Mouse (Mus musculus) CH12.LX (cell line): ENCODE results near the gene Hdac4. TPM values are rescaled to one million over a fixed set of nuclear protein-coding genes. Genes with fewer than 3 reads are reported as not detected.

ENCODE experiments used
- DNase-seq: peaks from one replicate; pipeline ENCODE4 v3.0.0-alpha.2; 2013; ENCODE audit errors: extremely low read depth
- H3K27ac ChIP-seq: 2 replicates; pipeline ENCODE4 v1.5.1; 2012; ENCODE audit warnings: low read depth, mild to moderate bottlenecking, control low read depth, moderate library complexity; ENCODE audit not compliant: insufficient read depth
- H3K27me3 ChIP-seq: replicated peaks from 2 replicates; pipeline ENCODE3; 2012; ENCODE audit warnings: inconsistent platforms
- H3K36me3 ChIP-seq, 2 experiments: replicated peaks in 1 of 2; 2 replicates each; pipeline versions ENCODE3 to v1.6.1; 2012; ENCODE audit warnings: inconsistent platforms in 1 of 2, low read length in 1 of 2, mild to moderate bottlenecking in 1 of 2, mixed read lengths in 1 of 2, moderate library complexity in 1 of 2; ENCODE audit not compliant: control insufficient read depth in 1 of 2, insufficient read depth in 1 of 2
- H3K4me1 ChIP-seq, 2 experiments: 2 replicates each; pipeline ENCODE4 v1.6.1; 2012; ENCODE audit warnings: inconsistent platforms in 1 of 2, moderate library complexity in 1 of 2; ENCODE audit not compliant: insufficient read depth in 2 of 2, control insufficient read depth in 1 of 2
- H3K4me2 ChIP-seq: 2 replicates; pipeline ENCODE4 v1.6.1; 2012; ENCODE audit warnings: low read depth, mild to moderate bottlenecking, control low read depth; ENCODE audit not compliant: poor library complexity, insufficient read depth, severe bottlenecking
- H3K4me3 ChIP-seq, 3 experiments: fragments of 150-350 bp in 1 of 3; sonication (generic) in 1 of 3; replicated peaks in 1 of 3; 2 replicates each; pipeline versions ENCODE3 to v1.5.1; 2011 to 2012; ENCODE audit warnings: low read depth in 2 of 3, low read length in 2 of 3, mild to moderate bottlenecking in 2 of 3, moderate library complexity in 2 of 3, control low read depth in 1 of 3, improper control_type of control experiment in 1 of 3, inconsistent platforms in 1 of 3, mixed read lengths in 1 of 3; ENCODE audit not compliant: poor library complexity in 1 of 3
- H3K79me2 ChIP-seq: replicated peaks from 2 replicates; pipeline ENCODE4 v1.6.1; 2012; ENCODE audit warnings: mild to moderate bottlenecking, moderate library complexity; ENCODE audit not compliant: control insufficient read depth, poor library complexity, insufficient read depth, severe bottlenecking; ENCODE audit errors: extremely low read depth
- H3K9ac ChIP-seq: 2 replicates; pipeline ENCODE4 v1.6.1; 2012; ENCODE audit warnings: low read depth, mild to moderate bottlenecking, control low read depth, moderate library complexity; ENCODE audit not compliant: insufficient read depth
- H3K9me3 ChIP-seq: replicated peaks from 2 replicates; pipeline ENCODE3; 2012; ENCODE audit warnings: low read length, inconsistent platforms, mixed read lengths
- CHD1 ChIP-seq: IDR thresholded peaks from 2 replicates; pipeline ENCODE4 v1.6.1; 2012; ENCODE audit warnings: low read depth, low read length, improper control_type of control experiment, inconsistent platforms
- CTCF ChIP-seq, 2 experiments: IDR thresholded peaks in 1 of 2; conservative IDR thresholded peaks in 1 of 2; 2 replicates each; pipeline ENCODE4 v1.5.1; 2011 to 2012; ENCODE audit warnings: low read depth in 2 of 2, low read length in 2 of 2, improper control_type of control experiment in 1 of 2, inconsistent platforms in 1 of 2, mild to moderate bottlenecking in 1 of 2, moderate library complexity in 1 of 2
- ELF1 ChIP-seq: IDR thresholded peaks from 2 replicates; pipeline ENCODE4 v1.6.1; 2014; ENCODE audit warnings: low read depth, mild to moderate bottlenecking, inconsistent platforms, low read length, improper control_type of control experiment
- IRF4 ChIP-seq: IDR thresholded peaks from 2 replicates; pipeline ENCODE4 v1.6.1; 2014; ENCODE audit warnings: low read depth, mild to moderate bottlenecking, inconsistent platforms, low read length, improper control_type of control experiment
- JUN ChIP-seq: IDR thresholded peaks from 2 replicates; pipeline ENCODE4 v1.6.1; 2011; ENCODE audit warnings: low read depth, mild to moderate bottlenecking, low read length, improper control_type of control experiment, moderate library complexity; ENCODE audit not compliant: insufficient read depth
- JUND ChIP-seq: conservative IDR thresholded peaks from 2 replicates; pipeline ENCODE4 v1.6.1; 2011; ENCODE audit warnings: low read depth, low read length, improper control_type of control experiment
- KAT2A ChIP-seq: IDR thresholded peaks from 2 replicates; pipeline ENCODE4 v1.6.1; 2012; ENCODE audit warnings: low read length, improper control_type of control experiment, inconsistent platforms; ENCODE audit not compliant: insufficient replicate concordance
- MAFK ChIP-seq: IDR thresholded peaks from 2 replicates; pipeline ENCODE4 v1.6.1; 2011; ENCODE audit warnings: low read length, improper control_type of control experiment; ENCODE audit not compliant: insufficient replicate concordance
- MEF2A ChIP-seq: IDR thresholded peaks from 2 replicates; pipeline ENCODE4 v1.6.1; 2014; ENCODE audit warnings: low read depth, mild to moderate bottlenecking, inconsistent platforms, low read length, improper control_type of control experiment, borderline replicate concordance
- MYC ChIP-seq: IDR thresholded peaks from 2 replicates; pipeline ENCODE4 v1.6.1; 2011; ENCODE audit warnings: low read depth, mild to moderate bottlenecking, improper control_type of control experiment, low read length
- NELFE ChIP-seq: IDR thresholded peaks from 2 replicates; pipeline ENCODE4 v1.6.1; 2011; ENCODE audit warnings: low read depth, low read length, improper control_type of control experiment
- NRF1 ChIP-seq: IDR thresholded peaks from 2 replicates; pipeline ENCODE4 v1.6.1; 2014; ENCODE audit warnings: low read depth, mild to moderate bottlenecking, inconsistent platforms, low read length, improper control_type of control experiment, moderate library complexity
- POLR2A ChIP-seq: IDR thresholded peaks from 2 replicates; pipeline ENCODE4 v1.6.1; 2011; ENCODE audit warnings: low read depth, mild to moderate bottlenecking, improper control_type of control experiment, low read length
- POLR2AphosphoS2 ChIP-seq: IDR thresholded peaks from 2 replicates; pipeline ENCODE4 v1.6.1; 2011; ENCODE audit warnings: low read depth, low read length, improper control_type of control experiment
- RAD21 ChIP-seq: IDR thresholded peaks from 2 replicates; pipeline ENCODE4 v1.6.1; 2011; ENCODE audit warnings: low read depth, mild to moderate bottlenecking, low read length, improper control_type of control experiment, moderate library complexity
- RCOR1 ChIP-seq: conservative IDR thresholded peaks from 2 replicates; pipeline ENCODE4 v1.6.1; 2012; ENCODE audit warnings: low read depth, mild to moderate bottlenecking, inconsistent platforms, low read length, improper control_type of control experiment
- TBP ChIP-seq: conservative IDR thresholded peaks from 2 replicates; pipeline ENCODE4 v1.6.1; 2011; ENCODE audit warnings: low read depth, low read length, improper control_type of control experiment
- TCF12 ChIP-seq: IDR thresholded peaks from 2 replicates; pipeline ENCODE4 v1.6.1; 2014; ENCODE audit warnings: low read depth, mild to moderate bottlenecking, inconsistent platforms, low read length, improper control_type of control experiment
- UBTF ChIP-seq: IDR thresholded peaks from 2 replicates; pipeline ENCODE4 v1.6.1; 2012; ENCODE audit warnings: low read depth, mild to moderate bottlenecking, inconsistent platforms, low read length, improper control_type of control experiment, moderate library complexity
- USF1 ChIP-seq: IDR thresholded peaks from 2 replicates; pipeline ENCODE4 v1.6.1; 2014; ENCODE audit warnings: low read depth, mild to moderate bottlenecking, inconsistent platforms, low read length, improper control_type of control experiment
- USF2 ChIP-seq: conservative IDR thresholded peaks from 2 replicates; pipeline ENCODE4 v1.6.1; 2011; ENCODE audit warnings: low read depth, low read length, improper control_type of control experiment
- ZC3H11A ChIP-seq: IDR thresholded peaks from 2 replicates; pipeline ENCODE4 v1.6.1; 2012; ENCODE audit warnings: low read depth, mild to moderate bottlenecking, inconsistent platforms, low read length, improper control_type of control experiment
- ZKSCAN1 ChIP-seq: IDR thresholded peaks from 2 replicates; pipeline ENCODE4 v1.6.1; 2012; ENCODE audit warnings: low read depth, inconsistent platforms, low read length, improper control_type of control experiment, borderline replicate concordance
- ZMIZ1 ChIP-seq: IDR thresholded peaks from 2 replicates; pipeline ENCODE4 v1.6.1; 2012; ENCODE audit warnings: low read depth, mild to moderate bottlenecking, inconsistent platforms, low read length, improper control_type of control experiment
- dilution Hi-C: fragments of 300-500 bp; cut with MboI; formaldehyde crosslinking; loops from 2 replicates; pipeline ENCODE4 v1.14.3; 2020; ENCODE audit warnings: low sequenced_read_pairs; ENCODE audit not compliant: extremely low pct_unique_long_range_greater_than_20kb, extremely low pct_ligation_motif_present
- in situ Hi-C: fragments of 300-500 bp; cut with MboI; formaldehyde crosslinking; loops from 3 replicates; pipeline ENCODE4 v1.14.3; 2019; ENCODE audit warnings: low sequenced_read_pairs, low pct_ligation_motif_present, low pct_unique_long_range_greater_than_20kb, mixed read lengths
- polyA plus RNA-seq: library from polyadenylated mRNA; unstranded; fragments of >175 nt; gene quantifications from 2 replicates; pipeline ENCODE4 v1.2.1, GENCODE M21; 2012; ENCODE audit warnings: low read depth; ENCODE audit not compliant: insufficient read length
- total RNA-seq, 2 experiments: library from RNA; depleted of rRNA; stranded (reverse); fragments of 300-350 nt in 1 of 2; fragments of >200 nt in 1 of 2; gene quantifications; 2 replicates each; pipeline ENCODE4 v1.2.3; 2012 to 2014

Gene Hdac4
- total and polyA plus RNA-seq, 3 experiments, result 2.4 to 6.3 (median 4.3) TPM

GRCm38 (mm10) chr1:92150201-92150600, 45.3 kb downstream of the Hdac4 start:
- H3K9ac ChIP-seq, result no peak overlapping the region
- no peaks in the 10 kb centered on the region for H3K79me2 ChIP-seq
- in situ Hi-C loops, result no loop called here
- dilution Hi-C loops, result no loop called here
- H3K27me3 ChIP-seq, result no peaks in the 10 kb centered on the region
- no peak overlapping the region for H3K27ac ChIP-seq
- no peak overlapping the region for H3K4me2 ChIP-seq
- H3K36me3 ChIP-seq, result peaks cover 7 to 20% of the 10 kb centered on the region in 2 experiments
- no peak for DNase-seq
- TF ChIP-seq JUN, result no peak
- TF ChIP-seq USF2, result no peak
- no peak for TF ChIP-seq CHD1
- TF ChIP-seq RCOR1, result no peak
- TF ChIP-seq IRF4, result no peak
- no peak for TF ChIP-seq CTCF (conservative IDR thresholded peaks at IDR 0.05 in 1 of 2, IDR thresholded peaks at IDR 0.05 in 1 of 2; ENCODE audit: low read depth in 2 of 2, low read length in 2 of 2)
- TF ChIP-seq UBTF, result no peak
- no peak for TF ChIP-seq ELF1
- TF ChIP-seq NELFE, result no peak
- TF ChIP-seq MEF2A, result no peak
- TF ChIP-seq USF1, result no peak
- no peak for TF ChIP-seq ZC3H11A
- no peak for TF ChIP-seq POLR2A
- no peak for TF ChIP-seq MAFK
- H3K9me3 ChIP-seq, result no peaks in the 10 kb centered on the region
- no peaks in the 10 kb centered on the region for H3K4me1 ChIP-seq
- no peak overlapping the region for H3K4me3 ChIP-seq

GRCm38 (mm10) chr1:92148527-92148926, 47.0 kb downstream of the Hdac4 start:
- DNase-seq, result no peak
- H3K27ac ChIP-seq, result no peak overlapping the region
- no peak overlapping the region for H3K4me3 ChIP-seq
- H3K79me2 ChIP-seq, result no peaks in the 10 kb centered on the region
- H3K27me3 ChIP-seq, result no peaks in the 10 kb centered on the region
- no peak overlapping the region for H3K9ac ChIP-seq
- peaks cover 7 to 24% of the 10 kb centered on the region in 2 experiments for H3K36me3 ChIP-seq
- no peak overlapping the region for H3K4me2 ChIP-seq
- no peak for TF ChIP-seq MEF2A
- TF ChIP-seq RAD21, result no peak
- TF ChIP-seq MYC, result no peak
- TF ChIP-seq POLR2AphosphoS2, result no peak
- TF ChIP-seq NRF1, result no peak
- TF ChIP-seq ELF1, result no peak
- no peak for TF ChIP-seq TBP
- no peak for TF ChIP-seq ZMIZ1
- TF ChIP-seq ZKSCAN1, result no peak
- TF ChIP-seq USF2, result no peak
- no peak for TF ChIP-seq TCF12
- TF ChIP-seq KAT2A, result no peak
- no peak for TF ChIP-seq JUND
- in situ Hi-C loops (no loop called here), dilution Hi-C loops (no loop called here)
- H3K9me3 ChIP-seq, result no peaks in the 10 kb centered on the region
- H3K4me1 ChIP-seq, result no peaks in the 10 kb centered on the region; a peak in 1 of 4 replicates
